Mouse (Mus musculus) heart, postnatal 10 days (tissue): ENCODE results near the gene Ttll12. TPM values are rescaled to one million over a fixed set of nuclear protein-coding genes. Genes with fewer than 3 reads are reported as not detected.

Experiments
- DNase-seq, 2 experiments: peaks; one replicate each; pipeline ENCODE4 v3.0.0; 2021
- intact Hi-C: fragments of 180-260 bp; cut with DNase I; formaldehyde crosslinking; loops from one replicate; pipeline ENCODE4 v1.15.1; 2025
- total RNA-seq, 2 experiments: library from RNA; stranded (reverse); gene quantifications; 2 replicates each; pipeline ENCODE4 v1.2.3; 2021

Ttll12 gene
- total RNA-seq, result 1 to 10 TPM; 6.4 to 9.0 TPM

GRCm38 (mm10) chr15:83594513-83595363 lies at the start of gene Ttll12:
Gene Ttll12 (minus strand): TSS chr15:83595157.
- DNase-seq, result peak; percentile 95 to 96
- intact Hi-C loops, result loop anchor here (5.0 kb wide), 1 partner anchor 212 kb away; no protein-coding TSS in a partner anchor

- DNase-seq, result no peak
- intact Hi-C loops, result no loop called here
Observed at GRCm38 (mm10) chr15:83642518-83642917, 47.6 kb upstream of the Ttll12 start.

DNA sequence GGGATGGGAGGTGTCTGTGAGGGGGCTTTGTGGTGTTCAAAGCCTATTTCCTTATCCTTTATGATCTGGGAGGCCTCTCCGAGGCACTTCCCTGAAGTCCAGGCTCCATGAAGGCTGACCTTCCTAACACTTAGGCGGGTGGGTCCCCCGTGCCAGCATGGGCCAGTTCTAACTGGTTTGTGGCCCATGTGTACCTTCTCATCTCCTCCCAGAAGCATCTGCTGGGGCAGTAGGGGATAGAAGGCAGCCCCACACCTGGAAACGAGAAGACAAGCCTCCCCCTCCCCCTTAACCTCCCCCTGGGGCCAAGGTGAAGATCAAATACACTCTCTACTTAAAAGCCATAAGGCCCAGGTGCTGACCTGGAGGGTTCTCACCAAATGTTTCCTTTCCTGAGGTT lies 45.3 kb upstream of the Ttll12 start:
- no peak for DNase-seq
- intact Hi-C loops, result no loop called here

- intact Hi-C loops, result no loop called here
- DNase-seq, result peak; percentile 34 to 45
Observed at GRCm38 (mm10) chr15:83639160-83639559, 44.2 kb upstream of the Ttll12 start.

- intact Hi-C loops, result no loop called here
- DNase-seq, result no peak
Observed at GRCm38 (mm10) chr15:83638196-83638899, 43.4 kb upstream of the Ttll12 start.

GRCm38 (mm10) chr15:83636759-83637158 lies 41.8 kb upstream of the Ttll12 start:
- intact Hi-C loops, result no loop called here

GRCm38 (mm10) chr15:83635251-83635650 lies 40.3 kb upstream of the Ttll12 start:
- no peak for DNase-seq
- intact Hi-C loops, result no loop called here

More at GRCm38 (mm10) chr15:83636759-83637158, 41.8 kb upstream of the Ttll12 start:
- DNase-seq, result no peak

DNA sequence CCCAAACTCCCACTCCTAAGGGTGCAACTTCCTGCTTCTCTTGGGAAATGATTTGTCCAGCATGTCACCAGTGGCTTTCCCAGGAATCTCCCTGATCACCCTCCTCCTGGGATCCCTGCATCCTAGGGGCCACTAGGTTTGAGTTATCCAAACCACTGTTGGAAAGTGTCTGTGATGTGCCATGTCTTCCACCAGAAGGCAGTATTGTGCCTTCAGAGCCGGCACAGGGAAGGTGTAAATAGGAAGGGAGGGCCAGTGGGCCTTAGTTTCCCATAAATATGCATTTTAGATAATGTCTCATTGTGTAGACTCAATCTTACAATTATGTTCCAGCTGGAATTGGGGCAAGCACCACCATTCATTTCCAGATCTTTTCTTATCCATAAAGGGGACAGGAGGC lies 39.1 kb upstream of the Ttll12 start:
- DNase-seq, result peak; percentile 19 to 32
- intact Hi-C loops, result loop anchor here (1.0 kb wide), 1 partner anchor 123 kb away; no protein-coding TSS in a partner anchor

DNA sequence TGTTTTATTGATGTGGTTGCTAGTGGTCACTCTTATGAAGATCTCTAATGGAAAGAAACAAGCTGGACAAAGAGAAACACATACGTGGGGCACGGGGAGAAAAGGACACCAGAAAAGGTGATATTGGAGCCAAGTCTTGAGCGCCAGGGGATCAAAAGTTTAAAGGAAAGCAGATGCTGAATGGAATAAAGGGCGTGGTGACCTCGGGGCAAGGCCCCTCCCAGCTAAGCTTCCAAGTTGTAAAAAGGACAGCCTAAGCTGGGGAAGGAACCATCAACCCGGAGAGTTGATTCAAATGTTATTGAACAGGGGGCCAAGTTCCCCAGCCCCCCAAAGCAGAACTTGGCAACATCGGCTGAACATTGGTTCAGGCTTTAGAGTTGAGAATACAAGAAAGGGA lies 36.1 kb upstream of the Ttll12 start:
- DNase-seq, result no peak
- intact Hi-C loops, result no loop called here

DNA sequence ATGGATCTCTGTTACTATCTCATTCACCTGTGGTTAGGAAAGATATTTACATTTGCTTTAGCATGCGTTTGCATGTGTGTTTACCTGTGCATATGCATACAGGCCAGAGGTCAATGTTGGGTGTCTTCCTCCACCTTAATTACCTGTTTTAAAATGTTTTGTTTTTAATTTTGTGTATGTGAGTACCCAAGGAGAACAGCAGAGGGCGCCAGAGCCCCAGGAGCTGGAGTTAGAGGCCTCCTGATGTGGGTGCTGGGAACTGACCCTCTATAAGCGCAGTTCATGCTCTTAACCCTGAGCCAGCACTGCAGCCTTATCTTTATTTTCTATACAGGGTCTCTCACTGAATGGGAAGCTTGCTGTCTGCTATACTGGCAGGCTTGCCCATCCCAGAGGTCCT lies 34.8 kb upstream of the Ttll12 start:
- intact Hi-C loops, result no loop called here
- no peak for DNase-seq

- no peak for DNase-seq
- intact Hi-C loops, result no loop called here
Observed at GRCm38 (mm10) chr15:83626142-83626645, 31.2 kb upstream of the Ttll12 start.

- intact Hi-C loops, result no loop called here
- no peak for DNase-seq
Observed at GRCm38 (mm10) chr15:83615245-83615644, 20.3 kb upstream of the Ttll12 start.

GRCm38 (mm10) chr15:83607115-83607802 lies 12.3 kb upstream of the Ttll12 start:
- DNase-seq, result peak; percentile 75 to 88
- intact Hi-C loops, result no loop called here

- intact Hi-C loops, result no loop called here
- DNase-seq, result no peak
Observed at GRCm38 (mm10) chr15:83606700-83607099, 11.7 kb upstream of the Ttll12 start.

DNA sequence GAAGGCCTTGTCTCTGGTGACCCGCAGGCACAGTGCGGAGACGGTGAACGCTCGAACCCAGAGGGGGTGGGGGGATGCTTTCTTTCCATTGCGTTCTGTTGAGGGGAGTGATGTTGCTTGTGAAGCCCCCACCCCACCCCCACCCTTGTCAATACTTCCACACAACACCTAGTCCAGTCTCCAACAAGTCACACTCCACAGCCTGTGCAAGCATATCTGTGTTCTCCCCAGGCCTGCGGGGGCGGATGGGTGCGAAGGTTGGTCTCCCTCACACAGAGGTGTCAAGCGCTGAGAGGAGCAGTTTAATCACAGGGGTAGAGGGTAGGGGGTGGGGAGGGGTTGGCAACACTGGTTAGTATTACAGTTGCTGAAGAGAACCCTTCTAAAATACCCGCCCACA lies 11.3 kb upstream of the Ttll12 start:
- intact Hi-C loops, result no loop called here
- no peak for DNase-seq

GRCm38 (mm10) chr15:83603426-83603825 lies 8.5 kb upstream of the Ttll12 start:
- intact Hi-C loops, result no loop called here

DNA sequence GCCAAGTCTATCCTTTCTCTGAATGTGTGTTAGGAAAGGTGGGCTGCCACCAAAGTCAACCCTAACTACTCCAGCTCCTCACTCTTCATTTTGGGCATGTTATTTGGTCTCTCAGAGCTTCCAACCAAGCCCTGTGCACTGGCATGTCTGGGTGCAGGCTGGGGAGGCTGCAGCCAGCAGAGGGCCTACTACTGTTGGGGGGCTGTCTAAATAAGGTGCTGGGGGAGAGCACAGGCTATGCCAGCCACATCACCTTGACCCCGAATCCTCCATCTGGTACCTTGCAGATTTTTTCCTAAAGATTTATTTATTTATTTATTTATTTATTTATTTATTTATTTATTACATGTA lies 8.1 kb upstream of the Ttll12 start:
- intact Hi-C loops, result no loop called here
- DNase-seq, result no peak

More at GRCm38 (mm10) chr15:83603426-83603825, 8.5 kb upstream of the Ttll12 start:
- DNase-seq, result no peak

GRCm38 (mm10) chr15:83602372-83603045 lies 7.6 kb upstream of the Ttll12 start:
- intact Hi-C loops, result no loop called here
- DNase-seq, result peak; percentile 51 to 58

DNA sequence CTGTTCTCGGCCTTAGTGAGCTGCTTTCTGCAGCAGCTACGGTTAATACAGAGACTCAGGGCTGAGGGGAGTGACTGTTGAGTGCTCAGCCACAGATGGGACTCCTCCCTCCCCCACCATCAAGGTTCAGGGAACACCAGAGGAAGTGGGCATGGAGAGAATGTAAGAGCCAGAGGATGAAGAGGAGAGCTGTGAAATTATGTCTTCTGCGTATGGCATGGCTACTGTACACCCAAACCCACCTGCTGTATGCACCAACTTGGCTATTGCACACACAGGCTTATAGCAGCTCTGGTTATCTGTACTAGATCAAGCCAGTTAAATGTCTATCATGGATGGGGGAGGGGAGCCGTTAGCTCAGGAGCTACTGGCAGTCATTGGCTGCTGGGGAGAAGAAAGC lies 6.2 kb upstream of the Ttll12 start:
- DNase-seq, result no peak
- intact Hi-C loops, result no loop called here

DNA sequence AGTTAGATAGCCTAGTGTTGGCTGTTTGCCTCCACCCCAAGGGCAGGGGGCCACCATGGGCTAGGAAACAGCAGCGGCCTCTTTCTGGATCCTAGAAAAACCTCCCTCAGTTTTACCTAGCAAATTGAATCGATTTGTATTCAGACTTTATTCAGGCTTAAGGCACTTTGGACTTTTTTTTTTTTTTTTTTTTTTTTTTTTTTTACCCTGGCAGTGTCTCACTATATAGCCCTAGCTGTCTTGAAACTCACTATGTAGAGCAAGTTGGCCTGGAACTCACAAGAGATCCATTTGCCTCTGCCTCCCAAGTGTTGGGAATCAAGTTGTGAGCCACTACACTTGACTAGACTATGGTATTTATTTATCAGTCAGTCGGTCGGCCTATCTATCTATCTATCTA lies 1.9 kb upstream of the Ttll12 start:
- no peak for DNase-seq
- intact Hi-C loops, result no loop called here

DNA sequence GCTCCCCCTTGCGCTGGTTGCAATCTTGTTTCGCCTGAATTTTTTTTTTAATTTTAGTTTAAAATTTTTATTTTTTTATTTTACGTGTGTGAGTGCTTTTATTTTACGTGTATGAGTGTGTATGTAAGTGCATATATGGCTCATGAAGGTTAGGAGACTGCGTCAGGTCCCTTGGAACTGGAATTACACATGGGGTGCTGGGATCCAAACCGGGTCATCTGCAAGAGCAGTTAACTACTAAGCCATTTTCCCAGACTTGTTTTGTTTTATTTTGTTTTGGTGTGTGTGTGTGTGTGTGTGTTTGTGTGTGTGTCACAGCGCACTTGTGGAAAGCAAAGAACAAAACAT lies 381 bp upstream of the Ttll12 start:
- intact Hi-C loops, result no loop called here
- DNase-seq, result no peak
